Mouse (Mus musculus): ENCODE measurements around the gene Cyp2d26. TPM values are rescaled to one million over a fixed set of nuclear protein-coding genes. Genes with fewer than 3 reads are reported as not detected.

Cyp2d26 gene
- polyA plus RNA-seq, 1 experiment from 2014 or later = 0.62 TPM

Small RNA genes lying within 50 kb of the gene (microRNA-seq; reads per million reads assigned to microRNA genes)
- not detected for gene Gm27618 (ENCODE audit: borderline number of aligned reads)

Other genes starting within 250 kb of the Cyp2d26 start
- not detected in 2 replicates for gene Cyp2d12, start 239.2 kb downstream of the Cyp2d26 start, polyA plus RNA-seq (2014; fragmentation: Nextera tagmentation; extraction: Ambion mirVana)
- gene Cyp2d34, start 173.3 kb downstream of the Cyp2d26 start, polyA plus RNA-seq (2014; fragmentation: Nextera tagmentation; extraction: Ambion mirVana) = not detected in 2 replicates
- not detected in 2 replicates for gene Cyp2d40, start 30.1 kb downstream of the Cyp2d26 start, polyA plus RNA-seq (2014; fragmentation: Nextera tagmentation; extraction: Ambion mirVana)
- 6.4 and 7.1 TPM in 2 replicates for gene Tcf20, start 193.6 kb upstream of the Cyp2d26 start, polyA plus RNA-seq (2014; fragmentation: Nextera tagmentation; extraction: Ambion mirVana)
- gene Nfam1, start 239.0 kb upstream of the Cyp2d26 start, polyA plus RNA-seq (2014; fragmentation: Nextera tagmentation; extraction: Ambion mirVana) = 6.6 and 7.4 TPM in 2 replicates

Data from liver, embryonic 11.5 days (tissue).